8 mouse cellular contexts compared by ENCODE assay signal in the genomic region with DNA sequence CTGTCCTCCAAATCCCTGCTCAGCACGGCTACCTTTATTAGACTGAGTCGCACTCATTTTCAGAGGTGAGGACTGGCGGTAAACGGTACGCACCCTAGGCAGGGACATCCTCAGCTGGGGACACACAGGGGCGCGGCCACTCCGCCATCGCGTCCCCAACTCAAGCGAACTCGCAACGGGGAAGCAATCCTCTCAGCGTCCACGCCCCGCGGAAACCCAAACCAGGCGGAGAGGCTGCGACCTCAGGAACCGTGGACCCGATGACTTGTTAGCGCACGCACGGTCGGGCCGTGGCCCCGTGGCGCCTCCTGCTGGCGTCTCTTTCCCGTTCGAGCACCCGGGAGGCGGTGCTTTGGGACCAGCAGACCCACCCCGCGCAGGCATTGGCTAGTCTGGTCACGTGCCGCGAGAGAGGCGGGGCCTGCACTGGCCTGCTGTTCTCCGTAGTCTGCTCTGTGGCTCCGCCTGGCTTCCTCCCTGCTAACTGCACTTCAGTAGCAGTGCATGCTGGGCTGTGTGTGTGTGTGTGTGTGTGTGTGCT. TPM values are rescaled to one million over a fixed set of nuclear protein-coding genes. Genes with fewer than 3 reads are reported as not detected.
DNase-seq lines count a peak whose midpoint lies in the region; ATAC-seq and TF ChIP-seq lines count a peak whose summit lies in the region.

No protein-coding gene starts in this region.

- WGBS in forebrain, embryonic 13.5 days = under 1% methylated on average over 41 of the region's 41 CpGs
- 0% methylated on average over 41 of the region's 41 CpGs for WGBS in neural tube, embryonic 15.5 days

- no peaks in the 10 kb centered on the region for H3K79me2 ChIP-seq in CH12.LX (replicated peaks; ENCODE audit: control insufficient read depth, extremely low read depth, insufficient read depth, poor library complexity, severe bottlenecking)

- H3K4me3 ChIP-seq in CH12.LX (replicated peaks in 1 of 3; ENCODE audit: low read depth in 2 of 3, low read length in 2 of 3, poor library complexity in 1 of 3) = peak overlapping the region; percentile 45 to 92 (median 64)
- peak overlapping the region; percentile 57 for H3K4me3 ChIP-seq in forebrain, embryonic 13.5 days
- peak overlapping the region; percentile 73 for H3K4me3 ChIP-seq in neural tube, embryonic 15.5 days (replicated peaks)

- in situ Hi-C loops in CH12.LX (cut with MboI; ENCODE audit: low pct_ligation_motif_present, low pct_unique_long_range_greater_than_20kb, low sequenced_read_pairs) = loop anchor here (25.0 kb wide), 1 partner anchor 145 kb away; no protein-coding TSS in a partner anchor

- TF ChIP-seq EP300 in CH12.LX (IDR thresholded peaks at IDR 0.05; ENCODE audit: low read length) = no peak

- DNase-seq in CH12.LX (ENCODE audit: extremely low read depth) = peak; percentile 98
- peak; percentile 94 for DNase-seq in c-Kit-positive CD71-positive TER-119-positive erythroid progenitor cells, embryonic 14.5 days (ENCODE audit: low spot score)
- peak; percentile 98 to 100 for DNase-seq in heart, postnatal 14 days
- peak; percentile 99 for DNase-seq in layer of hippocampus, adult 11-12 months (ENCODE audit: low spot score)
- DNase-seq in lung, adult 18-20 months = peak; percentile 97 to 99
- peak; percentile 98 for DNase-seq in testis, postnatal 14 days (ENCODE audit: low spot score)

- peak overlapping the region; percentile 73 for H3K4me2 ChIP-seq in CH12.LX (ENCODE audit: insufficient read depth, low read depth, poor library complexity, severe bottlenecking)
- peak overlapping the region; percentile 72 for H3K4me2 ChIP-seq in forebrain, embryonic 13.5 days
- peak overlapping the region; percentile 65 for H3K4me2 ChIP-seq in neural tube, embryonic 15.5 days

- peak; percentile 67 for TF ChIP-seq RAD21 in CH12.LX (IDR thresholded peaks at IDR 0.05; ENCODE audit: low read depth, low read length)

- peak overlapping the region; percentile 74 for H3K9ac ChIP-seq in CH12.LX (ENCODE audit: insufficient read depth, low read depth)
- H3K9ac ChIP-seq in forebrain, embryonic 13.5 days = peak overlapping the region; percentile 70
- peak overlapping the region; percentile 65 for H3K9ac ChIP-seq in neural tube, embryonic 15.5 days (replicated peaks)

- H3K9me3 ChIP-seq in CH12.LX (replicated peaks; ENCODE audit: low read length) = no peaks in the 10 kb centered on the region
- H3K9me3 ChIP-seq in forebrain, embryonic 13.5 days (replicated peaks) = no peaks in the 10 kb centered on the region
- no peaks in the 10 kb centered on the region for H3K9me3 ChIP-seq in neural tube, embryonic 15.5 days (replicated peaks)

- peak; percentile 99 for ATAC-seq in forebrain, embryonic 13.5 days
- peak; percentile 99 for ATAC-seq in neural tube, embryonic 15.5 days (ENCODE audit: low FRiP score)

- peak; percentile 67; the same call in 1 of the 2 replicates for TF ChIP-seq POLR2A in CH12.LX (IDR thresholded peaks at IDR 0.05; ENCODE audit: low read depth, low read length)

- no peaks in the 10 kb centered on the region for H3K36me3 ChIP-seq in CH12.LX (replicated peaks in 1 of 2; ENCODE audit: control insufficient read depth in 1 of 2, insufficient read depth in 1 of 2, low read length in 1 of 2)
- H3K36me3 ChIP-seq in forebrain, embryonic 13.5 days (ENCODE audit: poor library complexity, severe bottlenecking) = no peaks in the 10 kb centered on the region
- H3K36me3 ChIP-seq in neural tube, embryonic 15.5 days = no peaks in the 10 kb centered on the region

- peak overlapping the region; percentile 14 for H3K27ac ChIP-seq in CH12.LX (ENCODE audit: insufficient read depth, low read depth)
- no peak overlapping the region for H3K27ac ChIP-seq in forebrain, embryonic 13.5 days
- peak overlapping the region; percentile 74 for H3K27ac ChIP-seq in neural tube, embryonic 15.5 days (replicated peaks)

- TF ChIP-seq CTCF in CH12.LX (conservative IDR thresholded peaks at IDR 0.05 in 1 of 2, IDR thresholded peaks at IDR 0.05 in 1 of 2; ENCODE audit: low read depth in 2 of 2, low read length in 2 of 2) = peak in 1 of 2 experiments; percentile 88

- peaks cover 10 to 34% of the 10 kb centered on the region in 2 experiments for H3K4me1 ChIP-seq in CH12.LX (ENCODE audit: control insufficient read depth in 1 of 2, insufficient read depth in 2 of 2)
- peaks cover 4% of the 10 kb centered on the region; the same call in 1 of the 2 replicates for H3K4me1 ChIP-seq in forebrain, embryonic 13.5 days
- H3K4me1 ChIP-seq in neural tube, embryonic 15.5 days = peaks cover 3% of the 10 kb centered on the region; the same call in 1 of the 2 replicates

- intact Hi-C loops in heart, postnatal 14 days (cut with DNase I) = loop anchor here (1.0 to 5.0 kb wide), 5 partner anchors 54 to 200 kb away; a partner anchor contains a TSS

- dilution Hi-C loops in CH12.LX (cut with MboI; ENCODE audit: extremely low pct_ligation_motif_present, extremely low pct_unique_long_range_greater_than_20kb, low sequenced_read_pairs) = no loop called here

- H3K27me3 ChIP-seq in CH12.LX (replicated peaks) = no peaks in the 10 kb centered on the region
- H3K27me3 ChIP-seq in forebrain, embryonic 13.5 days = no peaks in the 10 kb centered on the region
- H3K27me3 ChIP-seq in neural tube, embryonic 15.5 days (replicated peaks) = no peaks in the 10 kb centered on the region

TF ChIP-seq in CH12.LX, 34 proteins besides CTCF, POLR2A, EP300 and RAD21 (continues in another document):
- TF ChIP-seq TBP (conservative IDR thresholded peaks at IDR 0.05; ENCODE audit: low read depth, low read length) = no peak
- peak; percentile 73 for TF ChIP-seq MAZ (IDR thresholded peaks at IDR 0.05; ENCODE audit: low read depth, low read length)
- no peak for TF ChIP-seq PAX5 (IDR thresholded peaks at IDR 0.05; ENCODE audit: low read length)
- TF ChIP-seq ZKSCAN1 (IDR thresholded peaks at IDR 0.05; ENCODE audit: borderline replicate concordance, low read depth, low read length) = no peak
- no peak for TF ChIP-seq JUN (IDR thresholded peaks at IDR 0.05; ENCODE audit: insufficient read depth, low read depth, low read length)
- TF ChIP-seq TCF12 (IDR thresholded peaks at IDR 0.05; ENCODE audit: low read depth, low read length) = peak; percentile 87
- TF ChIP-seq IRF4 (IDR thresholded peaks at IDR 0.05; ENCODE audit: low read depth, low read length) = peak; percentile 75
- TF ChIP-seq MYC (IDR thresholded peaks at IDR 0.05; ENCODE audit: low read depth, low read length) = peak; percentile 54; the same call in 1 of the 2 replicates
- peak; percentile 83 for TF ChIP-seq BHLHE40 (IDR thresholded peaks at IDR 0.05; ENCODE audit: low read depth, low read length)
- peak; percentile 67 for TF ChIP-seq NRF1 (IDR thresholded peaks at IDR 0.05; ENCODE audit: low read depth, low read length)
- TF ChIP-seq SIN3A (IDR thresholded peaks at IDR 0.05; ENCODE audit: low read length) = peak; percentile 85
- TF ChIP-seq USF1 (IDR thresholded peaks at IDR 0.05; ENCODE audit: low read depth, low read length) = peak; percentile 100
- TF ChIP-seq CHD2 (IDR thresholded peaks at IDR 0.05; ENCODE audit: low read length) = no peak
- peak; percentile 77 for TF ChIP-seq NELFE (IDR thresholded peaks at IDR 0.05; ENCODE audit: low read depth, low read length)
- TF ChIP-seq MAFK (IDR thresholded peaks at IDR 0.05; ENCODE audit: insufficient replicate concordance, low read length) = no peak
- TF ChIP-seq CHD1 (IDR thresholded peaks at IDR 0.05; ENCODE audit: low read depth, low read length) = no peak
- peak; percentile 99 for TF ChIP-seq MAX (IDR thresholded peaks at IDR 0.05; ENCODE audit: low read length)
- no peak for TF ChIP-seq ZC3H11A (IDR thresholded peaks at IDR 0.05; ENCODE audit: low read depth, low read length)
- no peak for TF ChIP-seq E2F4 (IDR thresholded peaks at IDR 0.05; ENCODE audit: insufficient replicate concordance, low read depth, low read length)
- TF ChIP-seq UBTF (IDR thresholded peaks at IDR 0.05; ENCODE audit: low read depth, low read length) = peak; percentile 60; the same call in 1 of the 2 replicates
- no peak for TF ChIP-seq JUND (conservative IDR thresholded peaks at IDR 0.05; ENCODE audit: low read depth, low read length)
- peak; percentile 83 for TF ChIP-seq MEF2A (IDR thresholded peaks at IDR 0.05; ENCODE audit: borderline replicate concordance, low read depth, low read length)
- TF ChIP-seq GABPA (IDR thresholded peaks at IDR 0.05; ENCODE audit: insufficient replicate concordance, low read depth, low read length) = no peak
- peak; percentile 68 for TF ChIP-seq SMC3 (IDR thresholded peaks at IDR 0.05; ENCODE audit: low read depth, low read length)
- peak; percentile 35; the same call in 1 of the 2 replicates for TF ChIP-seq ETS1 (conservative IDR thresholded peaks at IDR 0.05; ENCODE audit: low read depth, low read length)
- peak; percentile 50; the same call in 1 of the 2 replicates for TF ChIP-seq POLR2AphosphoS2 (IDR thresholded peaks at IDR 0.05; ENCODE audit: low read depth, low read length)
- TF ChIP-seq MXI1 (IDR thresholded peaks at IDR 0.05; ENCODE audit: low read depth, low read length) = peak; percentile 67; the same call in 1 of the 2 replicates
- TF ChIP-seq HCFC1 (IDR thresholded peaks at IDR 0.05; ENCODE audit: low read depth, low read length) = peak; percentile 60
- TF ChIP-seq USF2 (conservative IDR thresholded peaks at IDR 0.05; ENCODE audit: low read depth, low read length) = peak; percentile 99
- TF ChIP-seq ELF1 (IDR thresholded peaks at IDR 0.05; ENCODE audit: low read depth, low read length) = peak; percentile 77
- peak; percentile 85; the same call in 1 of the 2 replicates for TF ChIP-seq ZMIZ1 (IDR thresholded peaks at IDR 0.05; ENCODE audit: low read depth, low read length)

RNA-seq across cellular contexts. Expression of a gene that starts 35.0 kb away (rescaled TPM):
- 30.8 and 34.6 TPM in 2 replicates for total RNA-seq in CH12.LX (2012; rRNA removed)
- 51.7 and 54.9 TPM in 2 replicates for total RNA-seq in CH12.LX (2014; rRNA removed)
- 53.9 and 56.8 TPM in 2 replicates for polyA plus RNA-seq in CH12.LX (2012; ENCODE audit: insufficient read length, low read depth)
- polyA plus RNA-seq in forebrain, embryonic 13.5 days (2015; fragmentation: Nextera tagmentation; extraction: Ambion mirVana) = 15.8 and 17.3 TPM in 2 replicates
- 10 to 100 TPM; 39.3 to 41.4 TPM for total RNA-seq in heart, postnatal 14 days (2021)
- polyA plus RNA-seq in neural tube, embryonic 15.5 days (2015; fragmentation: Nextera tagmentation; extraction: Ambion mirVana) = 10.2 and 13.7 TPM in 2 replicates

RNA-seq across cellular contexts. Expression of a gene that starts 55.7 kb away (rescaled TPM):
- total RNA-seq in CH12.LX (2012; rRNA removed) = not detected in 2 replicates
- not detected in 2 replicates for total RNA-seq in CH12.LX (2014; rRNA removed)
- polyA plus RNA-seq in CH12.LX (2012; ENCODE audit: insufficient read length, low read depth) = 0.34 TPM in 1 of 2 replicates, not detected in the other
- polyA plus RNA-seq in forebrain, embryonic 13.5 days (2015; fragmentation: Nextera tagmentation; extraction: Ambion mirVana) = 2.6 and 3.4 TPM in 2 replicates
- under 1 TPM; 0.27 to 0.81 TPM for total RNA-seq in heart, postnatal 14 days (2021)
- 2.4 and 8.7 TPM in 2 replicates for polyA plus RNA-seq in neural tube, embryonic 15.5 days (2015; fragmentation: Nextera tagmentation; extraction: Ambion mirVana)
